Mouse (Mus musculus) neural tube, embryonic 10.5 days (tissue): ENCODE data around the gene Rac3.

ENCODE experiments used
- DNase-seq: peaks from one replicate; pipeline ENCODE4 v3.0.0-alpha.2; 2017; ENCODE audit warnings: low spot score; ENCODE audit errors: extremely low spot score

The Rac3 gene

GRCm38 (mm10) chr11:120704486-120705325 is 16.6 kb upstream of the Rac3 start:
- DNase-seq = peak; percentile 47

- no peak for DNase-seq
These were observed 15.2 kb upstream of the Rac3 start for GRCm38 (mm10) chr11:120706120-120706519.

- DNase-seq = peak; percentile 39
These were observed 14.0 kb upstream of the Rac3 start for GRCm38 (mm10) chr11:120707225-120707624.

GRCm38 (mm10) chr11:120707969-120708368 is 13.3 kb upstream of the Rac3 start:
- DNase-seq = no peak

- DNase-seq = no peak
These were observed 11.7 kb upstream of the Rac3 start for GRCm38 (mm10) chr11:120709551-120709950.

GRCm38 (mm10) chr11:120710672-120711071 is 10.6 kb upstream of the Rac3 start:
- DNase-seq = peak; percentile 40

GRCm38 (mm10) chr11:120711980-120712604 is 9.2 kb upstream of the Rac3 start:
- DNase-seq = no peak

- DNase-seq = peak; percentile 84
These were observed 8.3 kb upstream of the Rac3 start for GRCm38 (mm10) chr11:120712771-120713568.

- peak; percentile 95 for DNase-seq
These were observed 7.4 kb upstream of the Rac3 start, which contains the start of the genes Cenpx and Lrrc45 for GRCm38 (mm10) chr11:120713580-120714518. TSS of gene Cenpx (minus strand) at chr11:120713738. TSS of gene Lrrc45 (plus strand) at chr11:120713925.

GRCm38 (mm10) chr11:120714546-120714945 is 6.7 kb upstream of the Rac3 start:
- no peak for DNase-seq

- DNase-seq = no peak
These were observed 6.1 kb upstream of the Rac3 start for GRCm38 (mm10) chr11:120715131-120715530.

- DNase-seq = no peak
These were observed 2.0 kb upstream of the Rac3 start for GRCm38 (mm10) chr11:120719242-120719641.

- DNase-seq = no peak
These were observed 1.4 kb upstream of the Rac3 start for GRCm38 (mm10) chr11:120719841-120720376.

GRCm38 (mm10) chr11:120720450-120720849 is 820 bp upstream of the Rac3 start:
- peak; percentile 91 for DNase-seq

- DNase-seq = no peak
These were observed 879 bp downstream of the Rac3 start for GRCm38 (mm10) chr11:120722067-120722630.

- DNase-seq = no peak
These were observed 1.6 kb downstream of the Rac3 start for GRCm38 (mm10) chr11:120722761-120723382.

GRCm38 (mm10) chr11:120723509-120723908 is 2.2 kb downstream of the Rac3 start:
- no peak for DNase-seq

- no peak for DNase-seq
These were observed 5.2 kb downstream of the Rac3 start for GRCm38 (mm10) chr11:120726243-120727168.

GRCm38 (mm10) chr11:120727169-120727527 is 5.9 kb downstream of the Rac3 start, which contains the start of gene Dcxr:
TSS of gene Dcxr (minus strand) at chr11:120727281.
- DNase-seq = peak; percentile 84
